Mouse (Mus musculus) left cerebral cortex, postnatal 25 days (tissue): ENCODE measurements at regions not wholly inside any gene's neighbourhood (a gene's known extent, or its start where the extent isn't known, plus 50 kb on each side); places are given as distances from the start of the nearest gene placed in this dataset.

ENCODE experiments used
- DNase-seq, 2 experiments: peaks; one replicate each; pipeline ENCODE4 v3.0.0; 2022; ENCODE audit warnings: low spot score in 2 of 2, mixed read lengths in 1 of 2
- intact Hi-C: fragments of 180-260 bp; cut with DNase I; formaldehyde crosslinking; loops from one replicate; pipeline ENCODE4 v1.15.1; 2025

- peak; percentile 19 to 95 for DNase-seq
- intact Hi-C loops = loop anchor here (1.0 to 10.0 kb wide), 5 partner anchors 258 to 1387 kb away; no protein-coding TSS in a partner anchor
Measured at GRCm38 (mm10) chr2:108289696-108290430, 990.7 kb upstream of the Kif18a start.

- intact Hi-C loops = no loop called here
- peak; percentile 23 to 79 for DNase-seq
Measured at GRCm38 (mm10) chr2:108302776-108303175, 977.8 kb upstream of the Kif18a start.
